Mouse (Mus musculus) CH12.LX (cell line): ENCODE data around the gene Proser2. TPM values are rescaled to one million over a fixed set of nuclear protein-coding genes. Genes with fewer than 3 reads are reported as not detected.

Experiments used
- DNase-seq: peaks from one replicate; pipeline ENCODE4 v3.0.0-alpha.2; 2013; ENCODE audit errors: extremely low read depth
- H3K27ac ChIP-seq: 2 replicates; pipeline ENCODE4 v1.5.1; 2012; ENCODE audit warnings: low read depth, mild to moderate bottlenecking, control low read depth, moderate library complexity; ENCODE audit not compliant: insufficient read depth
- H3K27me3 ChIP-seq: replicated peaks from 2 replicates; pipeline ENCODE3; 2012; ENCODE audit warnings: inconsistent platforms
- H3K36me3 ChIP-seq, 2 experiments: replicated peaks in 1 of 2; 2 replicates each; pipeline versions ENCODE3 to v1.6.1; 2012; ENCODE audit warnings: inconsistent platforms in 1 of 2, low read length in 1 of 2, mild to moderate bottlenecking in 1 of 2, mixed read lengths in 1 of 2, moderate library complexity in 1 of 2; ENCODE audit not compliant: control insufficient read depth in 1 of 2, insufficient read depth in 1 of 2
- H3K4me1 ChIP-seq, 2 experiments: 2 replicates each; pipeline ENCODE4 v1.6.1; 2012; ENCODE audit warnings: inconsistent platforms in 1 of 2, moderate library complexity in 1 of 2; ENCODE audit not compliant: insufficient read depth in 2 of 2, control insufficient read depth in 1 of 2
- H3K4me2 ChIP-seq: 2 replicates; pipeline ENCODE4 v1.6.1; 2012; ENCODE audit warnings: low read depth, mild to moderate bottlenecking, control low read depth; ENCODE audit not compliant: poor library complexity, insufficient read depth, severe bottlenecking
- H3K4me3 ChIP-seq, 3 experiments: fragments of 150-350 bp in 1 of 3; sonication (generic) in 1 of 3; replicated peaks in 1 of 3; 2 replicates each; pipeline versions ENCODE3 to v1.5.1; 2011 to 2012; ENCODE audit warnings: low read depth in 2 of 3, low read length in 2 of 3, mild to moderate bottlenecking in 2 of 3, moderate library complexity in 2 of 3, control low read depth in 1 of 3, improper control_type of control experiment in 1 of 3, inconsistent platforms in 1 of 3, mixed read lengths in 1 of 3; ENCODE audit not compliant: poor library complexity in 1 of 3
- H3K79me2 ChIP-seq: replicated peaks from 2 replicates; pipeline ENCODE4 v1.6.1; 2012; ENCODE audit warnings: mild to moderate bottlenecking, moderate library complexity; ENCODE audit not compliant: control insufficient read depth, poor library complexity, insufficient read depth, severe bottlenecking; ENCODE audit errors: extremely low read depth
- H3K9ac ChIP-seq: 2 replicates; pipeline ENCODE4 v1.6.1; 2012; ENCODE audit warnings: low read depth, mild to moderate bottlenecking, control low read depth, moderate library complexity; ENCODE audit not compliant: insufficient read depth
- H3K9me3 ChIP-seq: replicated peaks from 2 replicates; pipeline ENCODE3; 2012; ENCODE audit warnings: low read length, inconsistent platforms, mixed read lengths
- BHLHE40 ChIP-seq: IDR thresholded peaks from 2 replicates; pipeline ENCODE4 v1.6.1; 2011; ENCODE audit warnings: mild to moderate bottlenecking, low read depth, low read length, improper control_type of control experiment
- CHD2 ChIP-seq: IDR thresholded peaks from 2 replicates; pipeline ENCODE4 v1.6.1; 2011; ENCODE audit warnings: low read length, improper control_type of control experiment
- CTCF ChIP-seq, 2 experiments: IDR thresholded peaks in 1 of 2; conservative IDR thresholded peaks in 1 of 2; 2 replicates each; pipeline ENCODE4 v1.5.1; 2011 to 2012; ENCODE audit warnings: low read depth in 2 of 2, low read length in 2 of 2, improper control_type of control experiment in 1 of 2, inconsistent platforms in 1 of 2, mild to moderate bottlenecking in 1 of 2, moderate library complexity in 1 of 2
- E2F4 ChIP-seq: IDR thresholded peaks from 2 replicates; pipeline ENCODE4 v1.6.1; 2011; ENCODE audit warnings: low read depth, low read length, improper control_type of control experiment; ENCODE audit not compliant: insufficient replicate concordance
- ETS1 ChIP-seq: conservative IDR thresholded peaks from 2 replicates; pipeline ENCODE4 v1.6.1; 2012; ENCODE audit warnings: low read depth, mild to moderate bottlenecking, inconsistent platforms, low read length, improper control_type of control experiment, moderate library complexity
- GABPA ChIP-seq: IDR thresholded peaks from 2 replicates; pipeline ENCODE4 v1.6.1; 2012; ENCODE audit warnings: low read depth, low read length, improper control_type of control experiment, inconsistent platforms; ENCODE audit not compliant: insufficient replicate concordance
- IRF4 ChIP-seq: IDR thresholded peaks from 2 replicates; pipeline ENCODE4 v1.6.1; 2014; ENCODE audit warnings: low read depth, mild to moderate bottlenecking, inconsistent platforms, low read length, improper control_type of control experiment
- JUN ChIP-seq: IDR thresholded peaks from 2 replicates; pipeline ENCODE4 v1.6.1; 2011; ENCODE audit warnings: low read depth, mild to moderate bottlenecking, low read length, improper control_type of control experiment, moderate library complexity; ENCODE audit not compliant: insufficient read depth
- KAT2A ChIP-seq: IDR thresholded peaks from 2 replicates; pipeline ENCODE4 v1.6.1; 2012; ENCODE audit warnings: low read length, improper control_type of control experiment, inconsistent platforms; ENCODE audit not compliant: insufficient replicate concordance
- MAZ ChIP-seq: IDR thresholded peaks from 2 replicates; pipeline ENCODE4 v1.6.1; 2012; ENCODE audit warnings: low read depth, mild to moderate bottlenecking, inconsistent platforms, low read length, improper control_type of control experiment, moderate library complexity
- MXI1 ChIP-seq: IDR thresholded peaks from 2 replicates; pipeline ENCODE4 v1.6.1; 2011; ENCODE audit warnings: mild to moderate bottlenecking, low read depth, low read length, improper control_type of control experiment
- RAD21 ChIP-seq: IDR thresholded peaks from 2 replicates; pipeline ENCODE4 v1.6.1; 2011; ENCODE audit warnings: low read depth, mild to moderate bottlenecking, low read length, improper control_type of control experiment, moderate library complexity
- SIN3A ChIP-seq: IDR thresholded peaks from 2 replicates; pipeline ENCODE4 v1.6.1; 2012; ENCODE audit warnings: low read length, improper control_type of control experiment, inconsistent platforms
- TBP ChIP-seq: conservative IDR thresholded peaks from 2 replicates; pipeline ENCODE4 v1.6.1; 2011; ENCODE audit warnings: low read depth, low read length, improper control_type of control experiment
- TCF12 ChIP-seq: IDR thresholded peaks from 2 replicates; pipeline ENCODE4 v1.6.1; 2014; ENCODE audit warnings: low read depth, mild to moderate bottlenecking, inconsistent platforms, low read length, improper control_type of control experiment
- USF2 ChIP-seq: conservative IDR thresholded peaks from 2 replicates; pipeline ENCODE4 v1.6.1; 2011; ENCODE audit warnings: low read depth, low read length, improper control_type of control experiment
- ZC3H11A ChIP-seq: IDR thresholded peaks from 2 replicates; pipeline ENCODE4 v1.6.1; 2012; ENCODE audit warnings: low read depth, mild to moderate bottlenecking, inconsistent platforms, low read length, improper control_type of control experiment
- ZKSCAN1 ChIP-seq: IDR thresholded peaks from 2 replicates; pipeline ENCODE4 v1.6.1; 2012; ENCODE audit warnings: low read depth, inconsistent platforms, low read length, improper control_type of control experiment, borderline replicate concordance
- ZMIZ1 ChIP-seq: IDR thresholded peaks from 2 replicates; pipeline ENCODE4 v1.6.1; 2012; ENCODE audit warnings: low read depth, mild to moderate bottlenecking, inconsistent platforms, low read length, improper control_type of control experiment
- ZNF384 ChIP-seq: IDR thresholded peaks from 2 replicates; pipeline ENCODE4 v1.6.1; 2012; ENCODE audit warnings: low read depth, low read length, improper control_type of control experiment, inconsistent platforms
- dilution Hi-C: fragments of 300-500 bp; cut with MboI; formaldehyde crosslinking; loops from 2 replicates; pipeline ENCODE4 v1.14.3; 2020; ENCODE audit warnings: low sequenced_read_pairs; ENCODE audit not compliant: extremely low pct_unique_long_range_greater_than_20kb, extremely low pct_ligation_motif_present
- in situ Hi-C: fragments of 300-500 bp; cut with MboI; formaldehyde crosslinking; loops from 3 replicates; pipeline ENCODE4 v1.14.3; 2019; ENCODE audit warnings: low sequenced_read_pairs, low pct_ligation_motif_present, low pct_unique_long_range_greater_than_20kb, mixed read lengths
- polyA plus RNA-seq: library from polyadenylated mRNA; unstranded; fragments of >175 nt; gene quantifications from 2 replicates; pipeline ENCODE4 v1.2.1, GENCODE M21; 2012; ENCODE audit warnings: low read depth; ENCODE audit not compliant: insufficient read length
- total RNA-seq, 2 experiments: library from RNA; depleted of rRNA; stranded (reverse); fragments of 300-350 nt in 1 of 2; fragments of >200 nt in 1 of 2; gene quantifications; 2 replicates each; pipeline ENCODE4 v1.2.3; 2012 to 2014

The Proser2 gene
- total and polyA plus RNA-seq, 3 experiments, result 0.29 to 2.1 TPM; not detected in 1

DNA sequence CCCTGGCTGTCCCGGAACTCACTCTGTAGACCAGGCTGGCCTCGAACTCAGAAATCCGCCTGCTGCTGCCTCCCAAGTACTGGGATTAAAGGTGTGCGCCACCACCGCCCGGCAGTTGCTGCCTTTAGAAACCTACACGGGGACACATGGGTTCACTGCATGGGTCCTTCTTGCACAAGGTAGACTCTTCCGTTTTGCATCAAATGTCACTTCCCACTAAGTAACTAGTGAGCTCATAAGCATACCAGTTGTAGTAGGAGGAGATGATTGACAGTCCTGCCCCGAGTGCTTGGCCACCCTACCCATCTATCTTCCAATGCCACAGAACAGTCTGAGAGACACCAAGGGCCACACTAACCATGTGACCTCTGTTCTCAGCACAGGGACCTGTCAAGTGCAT lies 29.2 kb upstream of the Proser2 start:
- no peak overlapping the region for H3K4me3 ChIP-seq
- H3K9ac ChIP-seq, result no peak overlapping the region
- H3K27ac ChIP-seq, result no peak overlapping the region
- no peak for DNase-seq
- no peaks in the 10 kb centered on the region for H3K79me2 ChIP-seq
- in situ Hi-C loops (loop anchor here (25.0 kb wide), 1 partner anchor 1072 kb away; no protein-coding TSS in a partner anchor), dilution Hi-C loops (no loop called here)
- peaks cover 0 to 10% of the 10 kb centered on the region in 2 experiments; a peak in 1 of 4 replicates for H3K4me1 ChIP-seq
- no peaks in the 10 kb centered on the region for H3K36me3 ChIP-seq
- TF ChIP-seq MAZ, result no peak
- no peaks in the 10 kb centered on the region for H3K9me3 ChIP-seq
- no peak overlapping the region for H3K4me2 ChIP-seq
- H3K27me3 ChIP-seq, result peaks cover 2% of the 10 kb centered on the region

DNA sequence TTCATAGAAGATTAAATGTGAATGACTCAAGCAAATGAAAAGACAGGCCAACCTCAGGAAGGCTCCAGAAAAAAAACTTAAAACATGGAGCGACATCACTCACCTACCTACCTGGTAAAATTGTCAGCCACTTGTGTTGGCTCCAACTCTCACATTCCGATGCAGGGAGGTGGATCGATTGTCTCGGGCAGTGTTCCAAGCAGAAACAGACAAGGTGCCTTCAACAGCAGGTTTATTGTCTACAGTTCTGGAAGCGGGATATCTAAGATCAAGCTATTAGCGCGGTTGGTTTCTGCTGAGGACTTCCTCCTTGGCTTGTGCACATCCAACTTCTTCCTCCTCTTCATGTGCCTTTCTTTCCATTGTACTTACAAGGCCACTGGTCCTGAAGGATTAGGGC lies 27.6 kb upstream of the Proser2 start:
- H3K9me3 ChIP-seq, result no peaks in the 10 kb centered on the region
- no peaks in the 10 kb centered on the region for H3K36me3 ChIP-seq
- TF ChIP-seq ETS1, result no peak
- TF ChIP-seq CTCF (conservative IDR thresholded peaks at IDR 0.05 in 1 of 2, IDR thresholded peaks at IDR 0.05 in 1 of 2; ENCODE audit: low read depth in 2 of 2, low read length in 2 of 2), result no peak
- no peak for TF ChIP-seq USF2
- TF ChIP-seq SIN3A, result no peak
- no peak for TF ChIP-seq E2F4
- no peak for TF ChIP-seq IRF4
- no peak for TF ChIP-seq ZNF384
- TF ChIP-seq MXI1, result no peak
- no peak overlapping the region for H3K4me2 ChIP-seq
- no peak overlapping the region for H3K9ac ChIP-seq
- H3K27ac ChIP-seq, result no peak overlapping the region
- H3K4me1 ChIP-seq, result 0 out of 4 replicates have a peak, but pooled peaks cover 0 to 1% of the 10 kb centered on the region in 2 experiments
- dilution Hi-C loops, result no loop called here
- peaks cover 2% of the 10 kb centered on the region for H3K27me3 ChIP-seq
- no peak for DNase-seq
- H3K4me3 ChIP-seq, result no peak overlapping the region
- in situ Hi-C loops, result loop anchor here (25.0 kb wide), 1 partner anchor 1070 kb away; no protein-coding TSS in a partner anchor
- H3K79me2 ChIP-seq, result no peaks in the 10 kb centered on the region

DNA sequence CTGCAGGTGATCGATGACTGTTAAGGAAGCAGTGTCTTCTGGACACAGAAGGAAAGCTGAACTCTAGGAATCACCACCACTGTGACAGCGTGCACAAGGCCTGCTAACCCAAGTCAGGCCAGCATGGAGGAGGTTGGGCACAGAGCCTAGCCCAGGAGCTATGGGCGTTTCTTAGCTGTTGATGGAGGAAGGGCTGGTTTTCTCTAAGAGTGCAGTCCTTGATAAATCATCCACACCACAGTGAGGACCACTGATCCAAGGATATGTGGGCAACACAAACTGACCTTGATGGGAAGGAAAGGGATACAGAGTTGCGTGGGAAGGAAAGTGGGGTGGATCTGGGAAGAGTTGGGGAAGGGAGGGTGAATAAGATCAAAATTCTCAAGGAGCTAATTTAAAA lies 27.2 kb upstream of the Proser2 start:
- no peaks in the 10 kb centered on the region for H3K4me1 ChIP-seq
- no peak overlapping the region for H3K9ac ChIP-seq
- H3K4me3 ChIP-seq, result no peak overlapping the region
- no peaks in the 10 kb centered on the region for H3K36me3 ChIP-seq
- H3K79me2 ChIP-seq, result no peaks in the 10 kb centered on the region
- no peaks in the 10 kb centered on the region for H3K9me3 ChIP-seq
- dilution Hi-C loops, result no loop called here
- DNase-seq, result no peak
- peaks cover 2% of the 10 kb centered on the region for H3K27me3 ChIP-seq
- TF ChIP-seq TBP (no peak), SIN3A (no peak), ZKSCAN1 (no peak), GABPA (no peak), CHD2 (no peak), IRF4 (no peak), KAT2A (no peak), JUN (no peak), TCF12 (no peak), ZMIZ1 (no peak), ETS1 (no peak), ZC3H11A (no peak), RAD21 (no peak), BHLHE40 (no peak)
- TF ChIP-seq, all 38 proteins: peak for 0
- Histone ChIP-seq H3K27ac (no peak overlapping the region), H3K4me2 (no peak overlapping the region)
- in situ Hi-C loops, result loop anchor here (25.0 kb wide), 1 partner anchor 1070 kb away; no protein-coding TSS in a partner anchor
